Mouse (Mus musculus): Measurements from ENCODE around the gene Ap1m2.

DNA sequence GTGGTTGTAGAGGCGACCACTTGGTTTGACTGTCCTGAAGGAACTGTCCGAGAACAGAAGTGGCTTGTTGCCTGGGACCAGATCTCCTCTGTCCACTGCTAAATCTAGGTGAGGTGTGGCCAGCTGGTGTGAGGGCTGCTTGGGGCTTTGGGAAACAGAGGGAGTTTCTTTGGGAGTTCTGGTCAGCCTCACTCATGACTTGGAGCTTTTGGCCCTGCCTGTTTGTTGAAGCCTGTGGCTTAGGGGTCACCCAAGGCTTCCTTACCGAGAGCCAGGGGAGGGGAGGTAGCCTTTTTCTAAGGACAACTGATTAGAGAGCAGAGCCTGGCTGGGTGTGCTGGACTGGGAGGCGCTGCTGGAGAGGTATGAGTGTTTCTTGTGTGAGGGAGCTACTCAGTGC, 23.3 kb upstream of the Ap1m2 start:
- TF ChIP-seq SIN3A (IDR thresholded peaks at IDR 0.05; ENCODE audit: low read length) (no peak), CTCF (IDR thresholded peaks at IDR 0.05 in 2 of 3, conservative IDR thresholded peaks at IDR 0.05 in 1 of 3; ENCODE audit: control insufficient read depth in 1 of 3, insufficient read depth in 1 of 3, low read depth in 2 of 3, low read length in 3 of 3, poor library complexity in 1 of 3, severe bottlenecking in 1 of 3) (no peak), EP300 (IDR thresholded peaks at IDR 0.05; ENCODE audit: low read depth in 1 of 2, low read length in 2 of 2) (no peak), ETS1 (IDR thresholded peaks at IDR 0.05; ENCODE audit: low read depth, low read length) (no peak), GATA1 (IDR thresholded peaks at IDR 0.05; ENCODE audit: low read depth, low read length) (no peak), TBP (IDR thresholded peaks at IDR 0.05; ENCODE audit: low read depth, low read length) (no peak), HCFC1 (IDR thresholded peaks at IDR 0.05; ENCODE audit: low read depth, low read length) (no peak), TAL1 (IDR thresholded peaks at IDR 0.05; ENCODE audit: low read length) (no peak), USF1 (IDR thresholded peaks at IDR 0.05; ENCODE audit: low read depth, low read length) (no peak), ZKSCAN1 (IDR thresholded peaks at IDR 0.05; ENCODE audit: low read depth, low read length) (no peak), MAFK (IDR thresholded peaks at IDR 0.05; ENCODE audit: borderline replicate concordance, low read depth, low read length) (no peak), POLR2AphosphoS2 (IDR thresholded peaks at IDR 0.05; ENCODE audit: low read length) (no peak), MAX (IDR thresholded peaks at IDR 0.05; ENCODE audit: low read length) (no peak)
